Mouse (Mus musculus): Measurements from ENCODE around the gene Comt. TPM values are rescaled to one million over a fixed set of nuclear protein-coding genes. Genes with fewer than 3 reads are reported as not detected.

Comt gene
- polyA plus RNA-seq, 1 experiment = 96.2 TPM

DNA sequence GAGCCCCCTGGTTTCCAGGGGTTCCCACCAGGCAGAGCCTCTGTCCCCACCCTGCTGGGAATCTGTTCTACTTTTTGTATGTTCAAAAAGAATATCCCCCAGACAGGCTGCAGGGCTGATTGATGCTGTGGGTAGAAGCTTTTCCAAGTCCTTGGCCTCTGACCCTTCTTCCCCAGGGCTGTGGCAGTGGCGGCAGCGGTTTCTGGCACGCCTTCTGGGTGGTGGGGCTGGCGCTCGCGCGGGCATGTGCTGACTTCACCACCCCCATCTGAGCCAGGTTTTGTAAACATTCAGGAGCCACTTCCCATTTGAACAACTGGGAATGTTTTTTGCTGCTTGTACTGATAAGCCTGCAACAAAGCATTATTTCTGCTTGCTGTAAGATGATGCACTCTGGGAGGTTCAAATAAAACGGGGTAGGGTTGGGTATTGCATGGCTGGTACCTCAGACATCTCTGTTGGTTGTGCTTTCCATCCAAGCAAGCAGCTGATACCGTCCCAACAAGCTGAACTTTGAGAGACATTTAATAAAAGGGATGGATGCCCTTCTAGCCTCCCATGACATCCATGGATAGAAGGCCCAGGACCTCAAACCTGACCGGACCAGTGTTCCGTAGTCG is 32.8 kb upstream of the Comt start:
- Histone ChIP-seq H3K79me2 (ENCODE audit: control insufficient read depth, insufficient read depth) (no peaks in the 10 kb centered on the region), H3K36me3 (ENCODE audit: control insufficient read depth, insufficient read depth) (peaks cover 4% of the 10 kb centered on the region), H3ac (ENCODE audit: control insufficient read depth, insufficient read length, low read depth) (peak overlapping the region; percentile 64), H3K4me3 (ENCODE audit: insufficient read depth, poor library complexity, severe bottlenecking) (no peak overlapping the region), H3K79me3 (ENCODE audit: low read depth) (no peaks in the 10 kb centered on the region), H3K27me3 (ENCODE audit: control insufficient read depth, insufficient read depth, insufficient read length) (no peaks in the 10 kb centered on the region)
- TF ChIP-seq MYOD1 (IDR thresholded peaks at IDR 0.05; ENCODE audit: control insufficient read depth, insufficient read length, low read depth) = peak; percentile 24
- peak; percentile 75 for TF ChIP-seq MAX (IDR thresholded peaks at IDR 0.05)
- no peak for TF ChIP-seq USF1 (IDR thresholded peaks at IDR 0.05; ENCODE audit: low read depth)

DNA sequence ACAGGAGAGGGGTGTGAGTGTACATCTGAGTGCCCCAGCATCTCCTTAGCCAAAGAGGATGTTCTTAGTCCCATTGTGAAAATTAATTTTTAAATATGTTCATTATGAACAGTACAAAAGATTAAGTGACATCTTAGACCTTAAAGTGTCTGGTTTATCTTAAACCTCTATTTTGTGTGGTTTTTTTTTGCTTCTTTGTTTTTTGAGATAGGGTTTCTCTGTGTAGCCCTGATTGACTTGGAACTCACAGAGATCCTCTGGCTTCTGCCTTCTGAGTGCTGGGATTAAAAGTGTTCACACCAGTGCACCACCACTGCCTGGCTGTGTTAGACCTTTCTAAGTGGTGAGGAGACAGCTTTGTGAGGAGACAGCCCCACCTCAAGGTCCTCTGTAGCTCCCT is 32.0 kb upstream of the Comt start:
- no peak overlapping the region for H3ac ChIP-seq (ENCODE audit: control insufficient read depth, insufficient read length, low read depth)
- H3K79me3 ChIP-seq (ENCODE audit: low read depth) = no peaks in the 10 kb centered on the region
- no peaks in the 10 kb centered on the region for H3K27me3 ChIP-seq (ENCODE audit: control insufficient read depth, insufficient read depth, insufficient read length)
- no peak for TF ChIP-seq FOSL1 (IDR thresholded peaks at IDR 0.05; ENCODE audit: insufficient read depth, low read length, poor library complexity, severe bottlenecking)
- TF ChIP-seq USF1 (IDR thresholded peaks at IDR 0.05; ENCODE audit: low read depth) = no peak
- TF ChIP-seq MYOD1 (IDR thresholded peaks at IDR 0.05; ENCODE audit: control insufficient read depth, insufficient read length, low read depth) = no peak
- no peak for TF ChIP-seq MAX (IDR thresholded peaks at IDR 0.05)
- TF ChIP-seq CTCF (IDR thresholded peaks at IDR 0.05; ENCODE audit: control insufficient read depth, insufficient read depth, insufficient read length) = no peak
- TF ChIP-seq MYOG (IDR thresholded peaks at IDR 0.05; ENCODE audit: control insufficient read depth, extremely low read depth, insufficient read length) = no peak
- no peak for TF ChIP-seq CEBPB (IDR thresholded peaks at IDR 0.05; ENCODE audit: low read depth)
- no peaks in the 10 kb centered on the region for H3K79me2 ChIP-seq (ENCODE audit: control insufficient read depth, insufficient read depth)
- peaks cover 4% of the 10 kb centered on the region for H3K36me3 ChIP-seq (ENCODE audit: control insufficient read depth, insufficient read depth)
- no peak overlapping the region for H3K4me3 ChIP-seq (ENCODE audit: insufficient read depth, poor library complexity, severe bottlenecking)

DNA sequence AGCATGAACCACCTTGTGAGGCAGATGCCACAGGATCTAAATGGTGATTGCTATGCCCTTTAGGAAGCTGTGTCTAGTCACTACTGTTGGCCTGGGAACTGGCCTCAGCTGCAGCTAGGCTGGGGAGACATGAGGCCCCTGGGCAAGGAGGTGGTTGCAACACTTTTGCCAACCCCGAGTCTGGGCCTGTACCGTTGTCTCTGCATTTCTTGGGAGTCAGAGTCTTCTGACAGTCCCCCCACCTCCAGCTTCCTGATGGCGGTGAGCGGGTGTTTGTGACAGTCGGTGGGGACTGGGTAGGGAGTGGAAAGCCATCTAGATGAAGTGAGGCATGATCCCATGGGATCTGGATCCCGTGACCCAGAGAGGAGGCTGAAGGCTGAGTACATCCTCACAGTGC is 28.8 kb upstream of the Comt start:
- TF ChIP-seq MYOG (IDR thresholded peaks at IDR 0.05; ENCODE audit: control insufficient read depth, extremely low read depth, insufficient read length) (no peak), USF1 (IDR thresholded peaks at IDR 0.05; ENCODE audit: low read depth) (no peak), CEBPB (IDR thresholded peaks at IDR 0.05; ENCODE audit: low read depth) (no peak), MYOD1 (IDR thresholded peaks at IDR 0.05; ENCODE audit: control insufficient read depth, insufficient read length, low read depth) (no peak), FOSL1 (IDR thresholded peaks at IDR 0.05; ENCODE audit: insufficient read depth, low read length, poor library complexity, severe bottlenecking) (no peak), MAX (IDR thresholded peaks at IDR 0.05) (no peak)
- peaks cover 4% of the 10 kb centered on the region for H3K36me3 ChIP-seq (ENCODE audit: control insufficient read depth, insufficient read depth)
- H3K79me3 ChIP-seq (ENCODE audit: low read depth) = no peaks in the 10 kb centered on the region
- H3K79me2 ChIP-seq (ENCODE audit: control insufficient read depth, insufficient read depth) = no peaks in the 10 kb centered on the region
- H3K27me3 ChIP-seq (ENCODE audit: control insufficient read depth, insufficient read depth, insufficient read length) = no peaks in the 10 kb centered on the region
- peak overlapping the region; percentile 2 for H3K4me3 ChIP-seq (ENCODE audit: insufficient read depth, poor library complexity, severe bottlenecking)
- no peak overlapping the region for H3ac ChIP-seq (ENCODE audit: control insufficient read depth, insufficient read length, low read depth)

DNA sequence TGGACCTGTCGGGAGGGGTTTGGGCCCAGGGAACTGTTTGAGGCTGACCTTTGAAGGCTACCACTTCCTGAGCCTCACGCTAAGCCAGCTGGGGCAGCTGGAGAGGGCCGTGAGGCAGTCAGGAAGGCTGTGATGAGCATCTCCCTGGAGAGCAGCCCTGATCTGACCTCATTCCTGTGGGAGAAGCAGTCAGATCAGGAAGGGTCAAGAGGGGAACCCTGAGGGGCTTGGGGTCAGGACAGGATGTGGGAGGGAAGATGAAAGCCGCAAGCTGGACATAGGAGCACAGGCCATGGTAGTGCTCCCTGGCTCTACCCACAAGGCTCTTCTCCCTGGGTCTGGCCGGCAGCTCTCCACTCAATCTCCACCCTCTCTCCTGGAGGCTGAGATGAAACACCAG is 27.2 kb upstream of the Comt start:
- no peak overlapping the region for H3ac ChIP-seq (ENCODE audit: control insufficient read depth, insufficient read length, low read depth)
- no peaks in the 10 kb centered on the region for H3K27me3 ChIP-seq (ENCODE audit: control insufficient read depth, insufficient read depth, insufficient read length)
- TF ChIP-seq USF1 (IDR thresholded peaks at IDR 0.05; ENCODE audit: low read depth) (no peak), CTCF (IDR thresholded peaks at IDR 0.05; ENCODE audit: control insufficient read depth, insufficient read depth, insufficient read length) (no peak), FOSL1 (IDR thresholded peaks at IDR 0.05; ENCODE audit: insufficient read depth, low read length, poor library complexity, severe bottlenecking) (no peak), MYOD1 (IDR thresholded peaks at IDR 0.05; ENCODE audit: control insufficient read depth, insufficient read length, low read depth) (no peak), MAX (IDR thresholded peaks at IDR 0.05) (no peak), MYOG (IDR thresholded peaks at IDR 0.05; ENCODE audit: control insufficient read depth, extremely low read depth, insufficient read length) (no peak), CEBPB (IDR thresholded peaks at IDR 0.05; ENCODE audit: low read depth) (no peak)
- H3K4me3 ChIP-seq (ENCODE audit: insufficient read depth, poor library complexity, severe bottlenecking) = no peak overlapping the region
- H3K36me3 ChIP-seq (ENCODE audit: control insufficient read depth, insufficient read depth) = peaks cover 4% of the 10 kb centered on the region
- no peaks in the 10 kb centered on the region for H3K79me2 ChIP-seq (ENCODE audit: control insufficient read depth, insufficient read depth)
- no peaks in the 10 kb centered on the region for H3K79me3 ChIP-seq (ENCODE audit: low read depth)

DNA sequence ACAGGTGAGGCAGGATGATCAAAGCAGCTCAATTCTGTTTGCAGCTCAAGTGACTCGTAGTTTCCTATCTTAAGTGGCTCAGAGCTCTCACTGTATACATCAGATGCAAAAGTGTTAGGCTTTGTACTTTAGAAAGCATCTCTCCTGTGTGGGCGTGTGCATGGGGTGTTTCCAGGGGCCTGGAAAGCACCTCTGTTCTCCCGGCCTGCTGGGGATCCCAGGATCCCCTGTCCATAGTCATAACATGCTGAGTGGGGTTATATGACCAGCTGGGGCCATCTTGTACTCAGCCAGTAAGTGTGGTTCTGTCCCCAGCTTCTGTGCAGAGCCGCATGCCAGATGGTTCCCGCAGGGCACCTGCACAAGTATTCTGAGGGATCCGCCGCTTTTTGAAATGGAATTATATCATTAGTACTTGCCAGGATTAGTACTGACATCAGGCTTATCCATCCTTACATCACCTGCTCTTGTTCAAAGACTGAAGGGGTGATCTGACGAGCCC is 25.8 kb upstream of the Comt start:
- Histone ChIP-seq H3K27me3 (ENCODE audit: control insufficient read depth, insufficient read depth, insufficient read length) (no peaks in the 10 kb centered on the region), H3ac (ENCODE audit: control insufficient read depth, insufficient read length, low read depth) (no peak overlapping the region), H3K79me2 (ENCODE audit: control insufficient read depth, insufficient read depth) (no peaks in the 10 kb centered on the region), H3K4me3 (ENCODE audit: insufficient read depth, poor library complexity, severe bottlenecking) (no peak overlapping the region), H3K79me3 (ENCODE audit: low read depth) (no peaks in the 10 kb centered on the region), H3K36me3 (ENCODE audit: control insufficient read depth, insufficient read depth) (peaks cover 4% of the 10 kb centered on the region)
- no peak for TF ChIP-seq USF1 (IDR thresholded peaks at IDR 0.05; ENCODE audit: low read depth)
- TF ChIP-seq MYOD1 (IDR thresholded peaks at IDR 0.05; ENCODE audit: control insufficient read depth, insufficient read length, low read depth) = no peak
- no peak for TF ChIP-seq FOSL1 (IDR thresholded peaks at IDR 0.05; ENCODE audit: insufficient read depth, low read length, poor library complexity, severe bottlenecking)
- no peak for TF ChIP-seq MYOG (IDR thresholded peaks at IDR 0.05; ENCODE audit: control insufficient read depth, extremely low read depth, insufficient read length)
- no peak for TF ChIP-seq MAX (IDR thresholded peaks at IDR 0.05)
- TF ChIP-seq CTCF (IDR thresholded peaks at IDR 0.05; ENCODE audit: control insufficient read depth, insufficient read depth, insufficient read length) = no peak
- no peak for TF ChIP-seq CEBPB (IDR thresholded peaks at IDR 0.05; ENCODE audit: low read depth)

Data from C2C12 (cell line).